Mouse (Mus musculus): ENCODE data around the gene Fcgr3. TPM values are rescaled to one million over a fixed set of nuclear protein-coding genes. Genes with fewer than 3 reads are reported as not detected.

Gene Fcgr3
- polyA plus RNA-seq, 1 experiment, result 28.6 TPM

GRCm38 (mm10) chr1:171011733-171012132 lies 53.0 kb downstream of the Fcgr3 start:
- DNase-seq (ENCODE audit: low read depth), result no peak

GRCm38 (mm10) chr1:171006905-171007304 lies 57.8 kb downstream of the Fcgr3 start:
- no peak for DNase-seq (ENCODE audit: low read depth)

GRCm38 (mm10) chr1:171006335-171006734 lies 58.4 kb downstream of the Fcgr3 start:
- DNase-seq (ENCODE audit: low read depth), result no peak

- DNase-seq (ENCODE audit: low read depth), result no peak
Observed at GRCm38 (mm10) chr1:171005586-171005985, 59.1 kb downstream of the Fcgr3 start.

- no peak for DNase-seq (ENCODE audit: low read depth)
Observed at GRCm38 (mm10) chr1:171005081-171005480, 59.7 kb downstream of the Fcgr3 start.

Other genes starting within 250 kb of the Fcgr3 start
- gene Atf6, start 197.2 kb downstream of the Fcgr3 start, polyA plus RNA-seq (2012; rRNA removed), result 23.1 and 23.4 TPM in 2 replicates
- 1.4 and 1.5 TPM in 2 replicates for gene Gm26620, start 179.9 kb downstream of the Fcgr3 start, polyA plus RNA-seq (2012; rRNA removed)
- gene Dusp12, start 179.4 kb downstream of the Fcgr3 start, polyA plus RNA-seq (2012; rRNA removed), result 15.6 and 15.9 TPM in 2 replicates
- 0.14 and 0.15 TPM in 2 replicates for gene Fcrlb, start 152.0 kb downstream of the Fcgr3 start, polyA plus RNA-seq (2012; rRNA removed)
- gene Fcrla, start 137.4 kb downstream of the Fcgr3 start, polyA plus RNA-seq (2012; rRNA removed), result 0.53 and 0.91 TPM in 2 replicates
- 43.9 and 56.3 TPM in 2 replicates for gene Fcgr2b, start 88.4 kb downstream of the Fcgr3 start, polyA plus RNA-seq (2012; rRNA removed)
- 1.5 TPM in 2 replicates for gene Fcgr4, start 46.0 kb downstream of the Fcgr3 start, polyA plus RNA-seq (2012; rRNA removed)
- gene Cfap126, start 49.0 kb upstream of the Fcgr3 start, polyA plus RNA-seq (2012; rRNA removed), result 12.0 and 21.2 TPM in 2 replicates
- 248 and 250 TPM in 2 replicates for gene Sdhc, start 85.7 kb upstream of the Fcgr3 start, polyA plus RNA-seq (2012; rRNA removed)
- 2.3 and 2.9 TPM in 2 replicates for gene Mpz, start 85.8 kb upstream of the Fcgr3 start, polyA plus RNA-seq (2012; rRNA removed)
- 14.0 and 22.0 TPM in 2 replicates for gene Pcp4l1, start 131.3 kb upstream of the Fcgr3 start, polyA plus RNA-seq (2012; rRNA removed)
- gene Nr1i3, start 149.0 kb upstream of the Fcgr3 start, polyA plus RNA-seq (2012; rRNA removed), result 0.05 and 0.09 TPM in 2 replicates
- 25.4 and 31.8 TPM in 2 replicates for gene Tomm40l, start 157.6 kb upstream of the Fcgr3 start, polyA plus RNA-seq (2012; rRNA removed)
- gene Apoa2, start 160.1 kb upstream of the Fcgr3 start, polyA plus RNA-seq (2012; rRNA removed), result 1.5 and 18.5 TPM in 2 replicates
- gene Fcer1g, start 169.4 kb upstream of the Fcgr3 start, polyA plus RNA-seq (2012; rRNA removed), result 71.7 and 80.1 TPM in 2 replicates
- gene Adamts4, start 185.5 kb upstream of the Fcgr3 start, polyA plus RNA-seq (2012; rRNA removed), result 2.3 and 2.6 TPM in 2 replicates
- gene Ndufs2, start 186.5 kb upstream of the Fcgr3 start, polyA plus RNA-seq (2012; rRNA removed), result 145 and 146 TPM in 2 replicates
- 69.9 and 71.7 TPM in 2 replicates for gene B4galt3, start 205.4 kb upstream of the Fcgr3 start, polyA plus RNA-seq (2012; rRNA removed)
- gene Ppox, start 216.3 kb upstream of the Fcgr3 start, polyA plus RNA-seq (2012; rRNA removed), result 47.3 and 54.4 TPM in 2 replicates
- 35.0 and 36.8 TPM in 2 replicates for gene Usp21, start 223.1 kb upstream of the Fcgr3 start, polyA plus RNA-seq (2012; rRNA removed)
- 42.7 and 47.2 TPM in 2 replicates for gene Ufc1, start 230.1 kb upstream of the Fcgr3 start, polyA plus RNA-seq (2012; rRNA removed)